Mouse (Mus musculus): ENCODE measurements around the gene Olfr517.

Gene Olfr517

DNA sequence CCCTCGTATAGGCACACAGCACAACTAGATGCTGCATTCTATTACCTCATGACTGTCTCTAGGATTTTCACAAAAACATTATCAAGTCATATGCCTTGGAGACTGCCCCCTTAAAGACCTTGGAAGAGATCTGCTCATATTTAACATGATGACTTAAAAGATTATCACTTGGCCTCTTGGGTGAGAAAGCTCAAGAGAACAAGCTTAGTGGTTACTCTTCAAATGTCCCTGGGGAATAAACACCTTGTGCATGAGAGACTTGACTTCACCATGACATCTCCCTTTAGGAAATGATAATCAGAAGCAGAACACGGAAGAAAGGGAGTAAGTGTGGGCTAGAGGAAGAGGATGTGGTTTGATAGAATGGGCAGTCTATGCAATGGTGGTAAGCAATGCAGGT lies at the start of gene Olfr517:
Gene Olfr517 (minus strand): TSS at position 101 of the 400 bp plus-strand sequence.
- no peak for DNase-seq (ENCODE audit: low spot score)

DNA sequence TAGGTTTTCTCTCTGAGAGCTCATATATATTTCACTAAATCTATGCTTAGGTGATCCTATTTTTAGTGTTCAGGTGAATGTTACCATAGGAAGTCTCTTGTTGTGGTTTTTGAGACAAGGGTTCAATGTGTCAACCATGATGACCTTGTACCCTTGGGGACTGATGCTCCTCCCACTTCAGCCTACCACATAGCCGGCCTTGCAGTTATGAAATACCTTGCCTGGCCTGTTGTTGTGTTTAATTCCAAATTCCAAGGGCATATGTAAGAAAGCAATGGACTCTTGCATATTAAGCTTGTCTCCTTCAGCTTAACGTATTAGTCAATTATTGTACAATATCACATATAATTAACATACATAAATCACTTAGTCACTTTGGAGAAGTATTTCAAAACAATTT lies 31.8 kb upstream of the Olfr517 start:
- no peak for DNase-seq (ENCODE audit: low spot score)

DNA sequence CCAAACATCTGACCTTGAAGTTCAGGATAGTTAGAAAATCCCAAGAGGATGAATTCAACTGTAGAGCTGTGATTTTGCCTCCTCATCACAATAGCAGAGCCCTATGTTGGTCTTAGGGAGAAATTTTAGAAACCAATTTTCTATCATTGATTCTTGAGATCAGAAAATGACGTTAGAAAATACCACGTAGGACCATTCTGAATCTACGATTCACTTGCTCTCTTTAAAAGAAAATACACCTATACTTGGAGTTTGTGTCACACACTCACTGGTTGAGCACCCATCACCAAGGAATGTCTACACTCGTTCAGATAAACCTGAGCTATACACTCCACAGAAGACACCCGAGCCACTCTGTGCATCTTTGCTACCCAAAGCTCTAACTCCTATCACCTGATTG lies 22.1 kb upstream of the Olfr517 start, which contains the start of gene Olfr519:
Gene Olfr519 (minus strand): TSS at position 101 of the 400 bp plus-strand sequence.
- no peak for DNase-seq (ENCODE audit: low spot score)

DNA sequence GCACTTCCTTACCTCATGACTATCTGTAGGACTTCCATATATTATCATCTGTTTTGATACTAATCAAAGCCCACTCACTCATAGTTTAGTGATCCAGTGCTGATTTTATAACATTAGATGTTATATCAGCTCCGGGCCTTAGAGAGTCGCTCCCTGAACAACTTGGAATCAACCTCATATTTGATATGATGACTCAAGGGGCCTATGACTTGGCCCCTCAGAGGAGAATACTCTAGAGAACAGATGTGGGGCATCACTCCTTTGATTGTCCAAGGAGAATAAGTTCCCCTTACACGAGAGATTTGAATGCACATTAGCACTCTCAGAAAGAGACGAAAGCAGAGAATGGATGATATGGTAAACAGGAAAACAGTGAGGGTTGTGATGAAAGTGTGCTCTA lies 12.7 kb upstream of the Olfr517 start, which contains the start of gene Olfr518:
Gene Olfr518 (minus strand): TSS at position 101 of the 400 bp plus-strand sequence.
- DNase-seq (ENCODE audit: low spot score): no peak

DNA sequence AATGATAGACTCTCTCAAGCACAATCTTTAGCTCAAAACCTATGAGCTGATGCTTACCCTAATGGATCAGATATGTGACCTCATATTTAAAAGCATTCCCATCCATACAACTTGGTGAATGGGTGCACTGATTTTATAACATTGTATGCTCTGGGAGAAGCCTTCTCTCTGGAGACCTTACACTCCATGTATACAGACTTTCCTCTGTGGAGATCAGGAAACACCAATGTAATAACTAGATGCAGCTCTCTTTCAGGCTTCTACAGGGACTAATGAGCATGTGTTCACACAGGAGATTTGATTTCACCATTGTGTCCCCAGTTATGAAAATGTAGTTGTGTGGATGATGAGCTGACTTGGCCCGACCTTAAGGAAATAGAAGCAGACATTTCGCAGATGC lies 21.8 kb downstream of the Olfr517 start, which contains the start of gene Olfr516:
Gene Olfr516 (minus strand): TSS at position 101 of the 400 bp plus-strand sequence.
- DNase-seq (ENCODE audit: low spot score): no peak

DNA sequence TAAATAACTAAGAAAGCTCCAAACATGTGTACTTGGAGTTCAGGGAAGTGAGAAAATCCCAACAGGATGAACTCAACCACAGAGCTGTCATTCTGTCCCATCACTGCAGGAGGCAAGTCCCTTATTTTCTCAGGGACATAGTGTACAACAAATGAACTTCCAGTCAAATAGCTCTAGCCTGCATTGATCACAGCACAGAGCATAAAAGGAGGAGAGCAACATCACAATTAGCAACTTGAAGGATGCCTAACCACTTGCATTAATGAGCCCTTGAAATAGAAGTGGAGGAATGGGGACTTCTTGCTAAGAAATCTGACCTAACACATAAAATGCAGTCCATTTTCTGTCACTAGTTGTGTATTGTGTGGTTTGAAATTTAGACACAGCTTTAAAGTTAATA lies 46.3 kb downstream of the Olfr517 start, which contains the start of gene Olfr514:
Gene Olfr514 (minus strand): TSS at position 101 of the 400 bp plus-strand sequence.
- no peak for DNase-seq (ENCODE audit: low spot score)

Data from urinary bladder, postnatal 10 days (tissue).